Mouse (Mus musculus): Measurements from ENCODE around the gene Vasn. TPM values are rescaled to one million over a fixed set of nuclear protein-coding genes. Genes with fewer than 3 reads are reported as not detected.

Vasn gene
- total and polyA plus RNA-seq, 3 experiments, result 2.0 to 5.0 (median 2.2) TPM

DNA sequence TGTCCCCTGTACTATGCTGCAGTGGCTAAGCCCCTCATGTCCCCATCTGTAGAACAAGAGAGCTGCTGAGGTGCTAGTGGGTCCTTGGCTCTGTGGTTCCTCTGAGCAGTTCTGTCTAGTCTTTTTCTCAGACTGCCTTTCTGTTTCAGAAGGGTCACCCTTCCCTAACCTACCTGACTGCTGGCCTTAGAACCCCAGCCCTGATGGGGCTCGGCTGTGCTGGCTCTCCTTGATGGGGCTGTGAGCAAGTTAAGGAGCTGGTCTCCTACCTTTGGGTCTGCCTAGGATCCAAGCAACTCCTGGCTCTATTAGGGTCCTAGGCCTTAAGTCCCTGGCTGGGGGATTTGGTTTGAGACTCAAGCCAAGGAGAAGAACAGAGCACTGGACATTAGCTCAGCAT lies 24.4 kb upstream of the Vasn start:
- H3K9me3 ChIP-seq (replicated peaks; ENCODE audit: low read length), result no peaks in the 10 kb centered on the region
- H3K4me1 ChIP-seq (ENCODE audit: control insufficient read depth in 1 of 2, insufficient read depth in 2 of 2), result 0 out of 4 replicates have a peak, but pooled peaks cover 0 to 5% of the 10 kb centered on the region in 2 experiments
- peaks cover 55 to 87% of the 10 kb centered on the region in 2 experiments for H3K36me3 ChIP-seq (replicated peaks in 1 of 2; ENCODE audit: control insufficient read depth in 1 of 2, insufficient read depth in 1 of 2, low read length in 1 of 2)
- H3K4me3 ChIP-seq (replicated peaks in 1 of 3; ENCODE audit: low read depth in 2 of 3, low read length in 2 of 3, poor library complexity in 1 of 3), result no peak overlapping the region
- H3K9ac ChIP-seq (ENCODE audit: insufficient read depth, low read depth), result no peak overlapping the region
- no peak for DNase-seq (ENCODE audit: extremely low read depth)
- H3K27ac ChIP-seq (ENCODE audit: insufficient read depth, low read depth), result no peak overlapping the region
- TF ChIP-seq POLR2AphosphoS2 (IDR thresholded peaks at IDR 0.05; ENCODE audit: low read depth, low read length), result no peak
- no peak for TF ChIP-seq BHLHE40 (IDR thresholded peaks at IDR 0.05; ENCODE audit: low read depth, low read length)
- no peak for TF ChIP-seq ELF1 (IDR thresholded peaks at IDR 0.05; ENCODE audit: low read depth, low read length)
- TF ChIP-seq MAFK (IDR thresholded peaks at IDR 0.05; ENCODE audit: insufficient replicate concordance, low read length), result no peak
- no peak for TF ChIP-seq POLR2A (IDR thresholded peaks at IDR 0.05; ENCODE audit: low read depth, low read length)
- no peak for TF ChIP-seq CHD2 (IDR thresholded peaks at IDR 0.05; ENCODE audit: low read length)
- no peak for TF ChIP-seq ZMIZ1 (IDR thresholded peaks at IDR 0.05; ENCODE audit: low read depth, low read length)
- TF ChIP-seq RCOR1 (conservative IDR thresholded peaks at IDR 0.05; ENCODE audit: low read depth, low read length), result no peak
- TF ChIP-seq EP300 (IDR thresholded peaks at IDR 0.05; ENCODE audit: low read length), result no peak
- TF ChIP-seq MEF2A (IDR thresholded peaks at IDR 0.05; ENCODE audit: borderline replicate concordance, low read depth, low read length), result no peak
- no peak for TF ChIP-seq CHD1 (IDR thresholded peaks at IDR 0.05; ENCODE audit: low read depth, low read length)
- TF ChIP-seq HCFC1 (IDR thresholded peaks at IDR 0.05; ENCODE audit: low read depth, low read length), result no peak
- TF ChIP-seq USF2 (conservative IDR thresholded peaks at IDR 0.05; ENCODE audit: low read depth, low read length), result no peak
- TF ChIP-seq MYC (IDR thresholded peaks at IDR 0.05; ENCODE audit: low read depth, low read length), result no peak
- TF ChIP-seq RAD21 (IDR thresholded peaks at IDR 0.05; ENCODE audit: low read depth, low read length), result no peak
- no peak for TF ChIP-seq ZC3H11A (IDR thresholded peaks at IDR 0.05; ENCODE audit: low read depth, low read length)
- no peak for TF ChIP-seq SMC3 (IDR thresholded peaks at IDR 0.05; ENCODE audit: low read depth, low read length)
- TF ChIP-seq KAT2A (IDR thresholded peaks at IDR 0.05; ENCODE audit: insufficient replicate concordance, low read length), result no peak
- peaks cover 16% of the 10 kb centered on the region for H3K79me2 ChIP-seq (replicated peaks; ENCODE audit: control insufficient read depth, extremely low read depth, insufficient read depth, poor library complexity, severe bottlenecking)
- dilution Hi-C loops (cut with MboI; ENCODE audit: extremely low pct_ligation_motif_present, extremely low pct_unique_long_range_greater_than_20kb, low sequenced_read_pairs) (no loop called here), in situ Hi-C loops (cut with MboI; ENCODE audit: low pct_ligation_motif_present, low pct_unique_long_range_greater_than_20kb, low sequenced_read_pairs) (no loop called here)
- H3K4me2 ChIP-seq (ENCODE audit: insufficient read depth, low read depth, poor library complexity, severe bottlenecking), result no peak overlapping the region
- H3K27me3 ChIP-seq (replicated peaks), result no peaks in the 10 kb centered on the region

DNA sequence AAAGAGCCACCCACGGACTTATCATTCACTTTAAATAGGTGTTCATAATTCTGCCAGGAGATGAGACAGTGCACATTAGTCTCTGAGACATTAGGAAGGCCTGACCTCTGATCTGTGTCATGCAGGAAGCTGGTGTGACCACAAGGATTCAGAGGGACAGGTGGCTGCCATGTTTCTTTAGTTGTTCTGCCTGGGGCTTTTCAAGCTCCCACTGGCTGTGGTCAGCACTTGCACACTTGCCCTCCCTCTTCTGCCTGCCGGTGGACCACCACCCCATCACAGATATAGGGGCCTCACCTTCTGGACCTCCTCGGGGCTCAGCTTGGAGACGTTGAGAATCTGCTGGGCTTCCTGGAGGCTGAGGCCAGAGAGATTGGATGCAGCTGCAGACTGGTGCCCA lies 22.9 kb upstream of the Vasn start:
- Histone ChIP-seq H3K27me3 (replicated peaks) (no peaks in the 10 kb centered on the region), H3K4me1 (ENCODE audit: control insufficient read depth in 1 of 2, insufficient read depth in 2 of 2) (peaks cover 0 to 10% of the 10 kb centered on the region in 2 experiments; a peak in 1 of 4 replicates), H3K79me2 (replicated peaks; ENCODE audit: control insufficient read depth, extremely low read depth, insufficient read depth, poor library complexity, severe bottlenecking) (peaks cover 22% of the 10 kb centered on the region), H3K4me3 (replicated peaks in 1 of 3; ENCODE audit: low read depth in 2 of 3, low read length in 2 of 3, poor library complexity in 1 of 3) (no peak overlapping the region), H3K36me3 (replicated peaks in 1 of 2; ENCODE audit: control insufficient read depth in 1 of 2, insufficient read depth in 1 of 2, low read length in 1 of 2) (peaks cover 47 to 90% of the 10 kb centered on the region in 2 experiments), H3K27ac (ENCODE audit: insufficient read depth, low read depth) (no peak overlapping the region), H3K9me3 (replicated peaks; ENCODE audit: low read length) (no peaks in the 10 kb centered on the region), H3K9ac (ENCODE audit: insufficient read depth, low read depth) (no peak overlapping the region), H3K4me2 (ENCODE audit: insufficient read depth, low read depth, poor library complexity, severe bottlenecking) (no peak overlapping the region)
- TF ChIP-seq MAX (IDR thresholded peaks at IDR 0.05; ENCODE audit: low read length), result no peak
- no peak for TF ChIP-seq ZC3H11A (IDR thresholded peaks at IDR 0.05; ENCODE audit: low read depth, low read length)
- TF ChIP-seq ZNF384 (IDR thresholded peaks at IDR 0.05; ENCODE audit: low read depth, low read length), result no peak
- no peak for TF ChIP-seq ZMIZ1 (IDR thresholded peaks at IDR 0.05; ENCODE audit: low read depth, low read length)
- no peak for TF ChIP-seq NRF1 (IDR thresholded peaks at IDR 0.05; ENCODE audit: low read depth, low read length)
- TF ChIP-seq ZKSCAN1 (IDR thresholded peaks at IDR 0.05; ENCODE audit: borderline replicate concordance, low read depth, low read length), result no peak
- no peak for TF ChIP-seq CTCF (conservative IDR thresholded peaks at IDR 0.05 in 1 of 2, IDR thresholded peaks at IDR 0.05 in 1 of 2; ENCODE audit: low read depth in 2 of 2, low read length in 2 of 2)
- no peak for TF ChIP-seq IRF4 (IDR thresholded peaks at IDR 0.05; ENCODE audit: low read depth, low read length)
- no peak for TF ChIP-seq HCFC1 (IDR thresholded peaks at IDR 0.05; ENCODE audit: low read depth, low read length)
- no peak for TF ChIP-seq JUN (IDR thresholded peaks at IDR 0.05; ENCODE audit: insufficient read depth, low read depth, low read length)
- TF ChIP-seq E2F4 (IDR thresholded peaks at IDR 0.05; ENCODE audit: insufficient replicate concordance, low read depth, low read length), result no peak
- no peak for TF ChIP-seq ELF1 (IDR thresholded peaks at IDR 0.05; ENCODE audit: low read depth, low read length)
- TF ChIP-seq CHD1 (IDR thresholded peaks at IDR 0.05; ENCODE audit: low read depth, low read length), result no peak
- TF ChIP-seq BHLHE40 (IDR thresholded peaks at IDR 0.05; ENCODE audit: low read depth, low read length), result no peak
- TF ChIP-seq ETS1 (conservative IDR thresholded peaks at IDR 0.05; ENCODE audit: low read depth, low read length), result no peak
- TF ChIP-seq KAT2A (IDR thresholded peaks at IDR 0.05; ENCODE audit: insufficient replicate concordance, low read length), result no peak
- no peak for TF ChIP-seq CHD2 (IDR thresholded peaks at IDR 0.05; ENCODE audit: low read length)
- no peak for TF ChIP-seq SMC3 (IDR thresholded peaks at IDR 0.05; ENCODE audit: low read depth, low read length)
- no peak for TF ChIP-seq SIN3A (IDR thresholded peaks at IDR 0.05; ENCODE audit: low read length)
- no peak for TF ChIP-seq MEF2A (IDR thresholded peaks at IDR 0.05; ENCODE audit: borderline replicate concordance, low read depth, low read length)
- dilution Hi-C loops (cut with MboI; ENCODE audit: extremely low pct_ligation_motif_present, extremely low pct_unique_long_range_greater_than_20kb, low sequenced_read_pairs), result no loop called here
- in situ Hi-C loops (cut with MboI; ENCODE audit: low pct_ligation_motif_present, low pct_unique_long_range_greater_than_20kb, low sequenced_read_pairs), result no loop called here
- no peak for DNase-seq (ENCODE audit: extremely low read depth)

All from CH12.LX (cell line).